Mouse (Mus musculus) forebrain, embryonic 10.5 days (tissue): Measurements from ENCODE around the gene Ankrd31. TPM values are rescaled to one million over a fixed set of nuclear protein-coding genes. Genes with fewer than 3 reads are reported as not detected.

Experiments
- polyA plus RNA-seq: library from polyadenylated mRNA; unstranded; fragments of >200 nt; fragmentation: Nextera tagmentation; extraction: Ambion mirVana; gene quantifications from 2 replicates; pipeline ENCODE4 v1.2.1, GENCODE M21; 2016

The Ankrd31 gene
- polyA plus RNA-seq, 1 experiment from 2014 or later: not detected

Other genes starting within 250 kb of the Ankrd31 start
- gene Polk, start 205.7 kb upstream of the Ankrd31 start, polyA plus RNA-seq: 9.0 and 9.3 TPM in 2 replicates
- gene Col4a3bp, start 205.7 kb upstream of the Ankrd31 start, polyA plus RNA-seq: 5.8 and 6.4 TPM in 2 replicates
- 156 TPM in 2 replicates for gene Hmgcr, start 77.3 kb upstream of the Ankrd31 start, polyA plus RNA-seq
- 0.22 and 0.26 TPM in 2 replicates for gene Gcnt4, start 176.4 kb downstream of the Ankrd31 start, polyA plus RNA-seq